Mouse (Mus musculus): ENCODE data around the gene Itga5.

DNA sequence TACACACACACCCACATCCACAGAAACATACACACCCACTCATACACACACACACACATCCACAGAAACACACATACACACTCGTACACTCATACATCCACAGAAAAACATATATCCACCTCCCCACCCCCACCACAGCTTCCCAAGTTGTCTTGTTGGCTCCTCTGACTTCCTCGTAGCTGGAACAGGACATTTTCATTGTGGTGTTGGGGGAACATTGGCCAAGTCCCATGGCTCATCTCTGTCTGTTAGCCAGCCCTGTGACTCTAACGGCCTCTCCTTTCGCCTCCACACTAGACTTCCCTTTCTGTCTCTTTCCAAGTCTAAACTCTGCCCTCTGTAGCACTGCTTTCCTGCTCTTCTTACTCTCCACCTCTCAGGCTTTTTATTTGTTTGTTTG is 8.7 kb downstream of the Itga5 start:
- TF ChIP-seq CTCF (IDR thresholded peaks at IDR 0.05; ENCODE audit: insufficient read depth, low read length) (no peak), POLR2A (IDR thresholded peaks at IDR 0.05; ENCODE audit: borderline replicate concordance, extremely low read depth, low read depth, low read length) (no peak)

All from lung, adult 2 months (tissue).